Mouse (Mus musculus) inflammation-experienced regulatory T-cells, adult 6 months (primary cell): Measurements from ENCODE around the gene Aspscr1. TPM values are rescaled to one million over a fixed set of nuclear protein-coding genes. Genes with fewer than 3 reads are reported as not detected.
"Not testable (repeated sequence)": the region's sequence is repeated elsewhere in the genome, so short reads cannot be mapped to it uniquely, and the experiment has no call there.

Experiments used
- ATAC-seq: one replicate; pipeline ENCODE4 v1.8.0; 2017
- polyA plus RNA-seq, 3 experiments: library from polyadenylated mRNA; unstranded; fragments of 100-300 nt; shearing (Covaris generic); gene quantifications; one replicate each; pipeline ENCODE4 v1.2.1; 2017

Aspscr1 gene
- polyA plus RNA-seq, 3 experiments from 2014 or later, result 79.4 to 107 (median 86.2) TPM

DNA sequence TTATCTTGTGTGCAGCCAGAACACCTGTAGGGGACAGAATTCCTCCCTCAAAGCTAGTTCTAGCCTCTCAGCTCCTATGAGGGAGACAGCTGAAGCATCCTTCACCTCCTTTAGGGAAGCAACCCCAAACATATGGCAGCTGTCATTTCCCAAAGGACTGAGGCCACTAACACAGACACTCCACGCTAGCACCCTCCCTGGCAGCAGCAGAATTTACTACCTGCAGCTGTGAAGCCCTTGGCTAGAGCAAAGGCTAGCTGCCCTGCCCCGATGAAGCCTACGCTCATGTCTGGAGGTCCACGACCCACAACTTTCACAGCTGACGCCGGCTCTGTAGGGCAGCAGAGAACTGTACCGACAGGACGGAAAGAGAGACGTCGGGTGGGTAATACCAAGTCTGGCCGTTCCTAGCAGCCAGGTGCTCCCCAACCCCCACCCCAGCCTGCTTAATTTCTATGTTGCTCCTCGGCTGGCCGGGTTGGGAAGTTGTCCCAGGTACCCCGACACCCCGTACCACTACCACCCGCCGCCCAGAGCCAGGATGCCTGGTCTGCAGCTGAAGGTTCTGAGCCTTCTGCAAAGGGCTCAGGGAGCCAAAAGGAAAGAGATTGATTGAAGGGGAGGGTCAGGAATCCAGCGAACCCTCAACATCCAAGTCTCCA is 29.7 kb upstream of the Aspscr1 start:
- peak; percentile 39 for ATAC-seq

GRCm38 (mm10) chr11:120643601-120643987 is 29.2 kb upstream of the Aspscr1 start, which contains the start of gene Pycr1:
Pycr1 (minus strand) TSS chr11:120643769.
- peak; percentile 100 for ATAC-seq

- no peak for ATAC-seq
Observed at GRCm38 (mm10) chr11:120647047-120647830, 25.5 kb upstream of the Aspscr1 start.

- ATAC-seq, result no peak
Observed at GRCm38 (mm10) chr11:120648001-120648476, 24.7 kb upstream of the Aspscr1 start, which contains the start of gene Myadml2. Myadml2 (minus strand) TSS chr11:120648158.

GRCm38 (mm10) chr11:120651872-120652271 is 20.9 kb upstream of the Aspscr1 start:
- no peak for ATAC-seq

- no peak for ATAC-seq
Observed at GRCm38 (mm10) chr11:120654741-120655140, 18.0 kb upstream of the Aspscr1 start.

DNA sequence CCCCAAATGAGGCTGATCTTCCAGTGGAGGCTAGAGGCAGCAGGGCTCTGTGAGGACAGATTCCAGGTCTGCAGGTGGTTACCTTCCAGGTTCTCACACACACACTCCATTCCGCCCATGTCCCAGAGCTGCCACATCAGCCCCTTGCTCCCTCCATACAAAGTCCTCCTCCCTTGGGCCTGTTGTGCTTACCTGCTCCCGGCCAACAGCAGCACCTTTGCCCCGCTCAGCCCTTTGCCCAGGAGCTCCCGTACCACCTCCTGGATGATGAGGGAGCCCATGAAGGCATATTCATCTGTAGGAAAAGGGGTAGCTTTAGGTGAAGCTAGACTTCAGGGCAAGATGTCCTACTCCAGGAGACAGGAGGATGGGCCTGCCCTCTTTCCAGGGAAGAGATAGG is 15.5 kb upstream of the Aspscr1 start:
- ATAC-seq, result no peak

- peak; percentile 48 for ATAC-seq
Observed at GRCm38 (mm10) chr11:120658876-120659410, 13.8 kb upstream of the Aspscr1 start.

- ATAC-seq, result no peak
Observed at GRCm38 (mm10) chr11:120659509-120660300, 13.1 kb upstream of the Aspscr1 start.

DNA sequence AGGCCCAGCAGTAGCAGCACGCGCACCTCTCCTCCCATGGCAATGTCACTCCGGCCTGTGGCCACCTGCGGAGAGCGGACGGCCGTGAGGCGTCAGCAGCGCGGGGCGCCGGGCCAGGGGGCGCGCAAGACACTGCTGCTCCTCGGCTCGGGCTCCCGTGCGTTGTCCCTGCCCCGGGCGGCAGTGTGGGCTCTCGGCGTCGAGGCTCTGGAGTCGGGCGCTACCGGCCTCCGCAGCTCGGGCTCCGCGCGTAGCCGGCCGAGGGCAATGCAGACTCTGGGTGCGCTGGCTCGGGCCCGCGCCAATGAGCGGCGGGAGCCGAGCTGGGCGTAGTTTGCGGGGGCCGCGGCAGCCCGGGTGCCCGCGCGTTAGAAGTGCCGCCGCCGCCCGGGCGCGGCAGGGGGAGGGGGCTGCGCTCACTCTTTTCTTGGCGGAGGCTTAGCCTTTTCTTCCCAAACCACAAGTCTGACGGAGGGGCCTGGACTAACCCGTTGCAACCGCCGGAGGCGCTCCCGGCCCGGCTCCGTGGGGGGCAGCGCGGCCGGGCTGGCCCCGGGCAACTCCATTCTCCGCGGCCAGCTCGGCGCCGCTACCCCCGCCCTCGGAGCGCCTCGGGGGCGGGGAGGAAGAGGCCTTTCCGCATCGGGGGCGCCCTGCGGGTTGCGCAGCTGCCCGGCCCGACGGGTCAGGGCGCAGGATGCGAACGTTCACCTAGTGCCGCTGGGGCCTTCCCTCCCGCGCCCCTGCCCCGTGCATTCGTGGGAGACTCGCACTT is 12.3 kb upstream of the Aspscr1 start:
- no peak for ATAC-seq

DNA sequence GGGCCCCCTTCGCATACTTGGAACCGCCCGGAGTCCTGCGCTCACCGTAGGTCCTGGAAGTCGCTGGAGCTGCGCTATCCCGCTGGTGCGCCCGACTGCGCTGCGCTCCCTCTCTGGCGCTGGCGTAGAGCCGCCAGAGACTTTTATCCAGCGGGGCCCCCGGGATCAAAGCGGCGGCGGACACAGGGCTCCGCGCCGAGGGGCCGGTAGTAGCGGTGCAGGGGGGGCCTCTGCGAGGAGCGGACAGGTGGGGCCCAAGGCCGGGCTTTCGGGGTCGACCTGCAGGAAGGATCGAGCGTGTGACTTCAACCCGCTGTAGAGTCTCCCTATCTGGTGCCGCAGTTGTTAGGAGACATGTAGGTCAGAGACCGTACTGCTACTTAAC is 11.7 kb upstream of the Aspscr1 start, which contains the start of gene Notum:
Gene Notum, minus strand, starts transcription at position 100 of the 385 bp plus-strand sequence.
- no peak for ATAC-seq

GRCm38 (mm10) chr11:120662759-120663158 is 10.0 kb upstream of the Aspscr1 start:
- ATAC-seq, result no peak

DNA sequence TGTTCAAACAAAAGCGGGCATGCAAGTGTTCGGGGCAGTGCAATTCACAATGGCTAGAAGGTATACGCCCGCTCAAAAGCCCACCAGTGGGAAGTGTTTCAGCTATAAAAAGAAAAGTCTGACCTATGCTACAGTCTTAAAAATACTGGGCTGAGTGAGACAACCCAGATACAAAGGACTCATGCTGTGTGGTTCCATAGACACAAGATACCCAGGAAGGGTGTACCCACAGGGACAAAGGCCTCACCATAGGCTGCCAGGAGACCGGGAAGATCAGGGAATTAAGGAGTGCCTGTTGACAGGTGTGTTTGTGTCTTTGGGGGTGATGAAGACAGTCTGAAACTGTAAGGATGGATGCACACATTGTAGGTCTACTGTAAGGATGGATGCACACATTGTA is 9.1 kb upstream of the Aspscr1 start:
- ATAC-seq, result no peak

DNA sequence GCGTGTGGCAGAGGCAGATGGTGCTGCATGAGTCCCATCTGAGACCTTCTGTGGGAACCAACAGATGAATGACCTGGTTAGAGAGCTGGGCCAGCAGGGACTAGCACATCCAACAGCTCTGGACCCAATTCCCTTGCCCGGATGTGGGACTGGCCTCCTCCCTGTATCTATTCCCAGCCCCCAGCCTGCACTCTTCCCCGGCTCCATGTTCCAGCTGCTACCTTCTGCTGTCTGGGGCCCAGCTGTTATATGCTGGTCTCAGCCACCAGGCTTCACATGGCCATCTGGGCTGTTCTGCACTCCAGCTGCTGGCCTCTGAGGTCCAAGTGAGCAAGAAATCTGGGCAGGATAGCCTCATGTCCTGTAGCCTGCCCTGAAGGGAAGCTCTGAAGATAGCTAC is 7.4 kb upstream of the Aspscr1 start:
- ATAC-seq, result no peak

- no peak for ATAC-seq
Observed at GRCm38 (mm10) chr11:120666617-120667016, 6.2 kb upstream of the Aspscr1 start.

- ATAC-seq, result no peak
Observed at GRCm38 (mm10) chr11:120673594-120674122, 885 bp downstream of the Aspscr1 start.

DNA sequence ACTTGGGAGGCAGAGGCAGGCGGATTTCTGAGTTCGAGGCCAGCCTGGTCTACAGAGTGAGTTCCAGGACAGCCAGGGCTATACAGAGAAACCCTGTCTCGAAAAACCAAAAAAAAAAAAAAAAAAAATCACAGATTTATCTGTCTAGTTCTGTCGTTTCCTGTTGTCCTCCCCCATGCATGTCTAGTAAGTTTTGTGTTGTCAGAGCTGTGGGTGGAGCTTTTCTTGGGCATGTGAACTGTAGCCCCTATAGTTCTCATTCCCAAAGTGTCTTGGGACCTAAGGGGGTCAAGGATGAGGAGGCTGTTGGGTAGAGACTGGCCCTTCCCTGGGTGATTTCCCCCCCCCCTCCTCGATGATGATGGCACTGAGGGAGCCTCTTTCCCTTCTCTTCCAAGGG is 3.1 kb downstream of the Aspscr1 start:
- not testable (repeated sequence) for ATAC-seq

- no peak for ATAC-seq
Observed at GRCm38 (mm10) chr11:120676951-120677350, 4.2 kb downstream of the Aspscr1 start.

DNA sequence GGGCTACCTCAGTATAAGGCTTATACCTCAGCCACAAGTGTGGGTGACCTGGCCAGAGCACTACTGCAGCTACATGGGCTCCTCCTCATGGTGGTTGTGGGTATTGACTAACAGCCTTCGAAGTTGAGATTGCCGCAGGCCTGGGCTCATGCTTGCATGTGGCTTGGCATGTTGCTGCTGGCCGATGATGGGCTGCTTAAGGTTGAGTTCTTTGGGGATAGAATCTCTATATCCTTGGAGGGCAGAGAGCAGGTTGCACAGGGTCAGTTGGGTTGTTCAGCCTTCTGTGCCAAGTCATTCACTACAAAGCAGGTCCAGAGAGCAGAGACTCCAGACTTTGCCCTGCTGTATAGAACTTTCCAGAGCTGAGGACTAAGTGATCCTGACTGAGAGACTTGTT is 7.1 kb downstream of the Aspscr1 start:
- ATAC-seq, result no peak

DNA sequence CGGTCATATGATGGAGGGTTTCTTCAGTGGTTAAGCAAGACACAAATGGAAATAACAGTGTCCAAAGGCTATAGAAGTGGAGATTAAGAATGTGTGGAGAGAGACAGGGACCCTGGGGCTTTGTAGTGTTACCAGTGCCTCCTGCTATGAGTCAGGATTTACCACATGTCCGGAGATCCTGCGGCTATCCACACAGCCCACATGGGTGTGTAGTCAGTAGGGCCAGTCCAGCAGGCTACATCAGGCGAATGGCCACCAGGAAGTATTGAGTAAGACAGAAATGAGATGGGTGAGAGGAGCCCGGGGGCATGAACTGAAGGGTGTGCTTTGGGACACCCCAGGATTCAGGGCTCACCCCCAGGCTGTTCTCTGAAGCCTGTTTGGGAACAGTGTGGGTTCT is 9.9 kb downstream of the Aspscr1 start:
- no peak for ATAC-seq

- no peak for ATAC-seq
Observed at GRCm38 (mm10) chr11:120683536-120683935, 10.8 kb downstream of the Aspscr1 start.

- no peak for ATAC-seq
Observed at GRCm38 (mm10) chr11:120684086-120684485, 11.3 kb downstream of the Aspscr1 start.
